Comparison of ENCODE assay signal across 29 mouse cellular contexts in genomic region chr9:74988893-74989460, GRCm38 (mm10). TPM values are rescaled to one million over a fixed set of nuclear protein-coding genes. Genes with fewer than 3 reads are reported as not detected.
DNase-seq lines count a peak whose midpoint lies in the region; ATAC-seq and TF ChIP-seq lines count a peak whose summit lies in the region.
"Had no signal": no experiment of that assay in that cellular context is flagged by ENCODE, and none has a peak within 500 bp of the region (broad histone marks: within the 10 kb centered on the region; RNA-seq: fewer than 3 reads in every experiment).

No protein-coding gene starts in this region.

- no peak overlapping the region for H3K4me3 ChIP-seq in bone marrow macrophage, adult 2 months (ENCODE audit: insufficient read depth, low read length)
- H3K4me3 ChIP-seq in midbrain, embryonic 13.5 days (replicated peaks): no peak overlapping the region
- H3K4me3 ChIP-seq: hindbrain, embryonic 12.5 days; intestine, embryonic 15.5 days; midbrain, embryonic 10.5 days; myocyte; neural tube, embryonic 12.5 days had no signal

- no peaks in the 10 kb centered on the region for H3K9me3 ChIP-seq in midbrain, embryonic 13.5 days
- H3K9me3 ChIP-seq: hindbrain, embryonic 12.5 days; intestine, embryonic 15.5 days; midbrain, embryonic 10.5 days; neural tube, embryonic 12.5 days had no signal

- 86% methylated on average over 7 of the region's 7 CpGs for WGBS in midbrain, embryonic 13.5 days

- intact Hi-C loops in heart, postnatal 14 days (cut with DNase I): no loop called here

- peak; percentile 75 for DNase-seq in adrenal gland, adult 2 months
- DNase-seq in adrenal gland, adult 8-10 months: no peak
- peak; percentile 93 for DNase-seq in heart, adult 11 months
- no peak for DNase-seq in heart, postnatal 14 days
- peak; percentile 15 for DNase-seq in 3T3-L1 (ENCODE audit: low read depth, low spot score)
- DNase-seq in cerebellum, postnatal 25 days: no peak
- DNase-seq: cerebellum, adult 18-20 months; cerebellum, postnatal 10 days; gastrocnemius, postnatal 36 days; heart, postnatal 36 days; kidney, adult 2 months; kidney, postnatal 36 days; layer of hippocampus, postnatal 36 days; left cerebral cortex, postnatal 4 days; lung, adult 2 months; lung, postnatal 10 days; right cerebral cortex, adult 18-20 months; spleen, adult 18-20 months; thymus, adult 2 months had no signal

- no peak overlapping the region for H3K4me2 ChIP-seq in midbrain, embryonic 13.5 days (replicated peaks)
- H3K4me2 ChIP-seq: hindbrain, embryonic 12.5 days; intestine, embryonic 15.5 days; neural tube, embryonic 12.5 days had no signal

- no peak overlapping the region for H3K9ac ChIP-seq in midbrain, embryonic 13.5 days (replicated peaks)
- H3K9ac ChIP-seq: hindbrain, embryonic 12.5 days; intestine, embryonic 15.5 days; liver, embryonic 14.5 days; neural tube, embryonic 12.5 days had no signal

- H3K27me3 ChIP-seq in midbrain, embryonic 13.5 days: no peaks in the 10 kb centered on the region
- H3K27me3 ChIP-seq: hindbrain, embryonic 12.5 days; intestine, embryonic 15.5 days; neural tube, embryonic 12.5 days had no signal

- peak overlapping the region; percentile 87 for H3K27ac ChIP-seq in bone marrow macrophage, adult 2 months (ENCODE audit: insufficient read depth, low read depth, low read length)
- no peak overlapping the region for H3K27ac ChIP-seq in midbrain, embryonic 13.5 days
- H3K27ac ChIP-seq: hindbrain, embryonic 12.5 days; hindbrain, postnatal 0 days; intestine, embryonic 15.5 days; liver, embryonic 14.5 days; midbrain, embryonic 10.5 days; neural tube, embryonic 12.5 days had no signal

- H3K36me3 ChIP-seq in midbrain, embryonic 13.5 days: no peaks in the 10 kb centered on the region
- H3K36me3 ChIP-seq: hindbrain, embryonic 12.5 days; intestine, embryonic 15.5 days; midbrain, embryonic 10.5 days; neural tube, embryonic 12.5 days had no signal

- TF ChIP-seq CTCF in bone marrow macrophage, adult 2 months (IDR thresholded peaks at IDR 0.05; ENCODE audit: low read depth, low read length): no peak

- no peak for TF ChIP-seq POLR2A in bone marrow macrophage, adult 2 months (IDR thresholded peaks at IDR 0.05; ENCODE audit: borderline replicate concordance, low read depth, low read length)

- peaks cover 30% of the 10 kb centered on the region for H3K4me1 ChIP-seq in bone marrow macrophage, adult 2 months (ENCODE audit: control insufficient read depth, insufficient read depth, low read length)
- H3K4me1 ChIP-seq in midbrain, embryonic 13.5 days (replicated peaks): peaks cover 11% of the 10 kb centered on the region; the same call in 1 of the 2 replicates
- H3K4me1 ChIP-seq: intestine, embryonic 15.5 days; neural tube, embryonic 12.5 days had no signal

- no peak for ATAC-seq in midbrain, embryonic 13.5 days
- ATAC-seq: forebrain, embryonic 14.5 days; hindbrain, postnatal 0 days; intestine, embryonic 15.5 days had no signal

RNA-seq across cellular contexts. Expression of gene Fam214a, which starts 36.3 kb away (rescaled TPM):
- 10 to 100 TPM; 80.1 to 86.7 TPM for total RNA-seq in adrenal gland, adult 2 months (2021)
- polyA plus RNA-seq in adrenal gland, adult 2 months (2012; rRNA removed): 16.7 and 21.1 TPM in 2 replicates
- total RNA-seq in adrenal gland, adult 8-10 months (2022): 100 to 1,000 TPM in 2 of 4 experiments, 10 to 100 TPM in 2; 90.3 to 132 (median 108) TPM
- 10 to 100 TPM; 26.7 to 36.3 TPM for total RNA-seq in heart, postnatal 14 days (2021)
- polyA plus RNA-seq in bone marrow macrophage, adult 2 months (2012; ENCODE audit: insufficient read depth, insufficient read length, missing spikeins): 43.2 and 48.3 TPM in 2 replicates
- polyA plus RNA-seq in midbrain, embryonic 13.5 days (2015; fragmentation: Nextera tagmentation; extraction: Ambion mirVana): 31.3 TPM in 2 replicates

RNA-seq across cellular contexts. Expression of gene Arpp19, which starts 48.4 kb away (rescaled TPM):
- 100 to 1,000 TPM; 301 to 321 TPM for total RNA-seq in adrenal gland, adult 2 months (2021)
- polyA plus RNA-seq in adrenal gland, adult 2 months (2012; rRNA removed): 5.1 and 5.5 TPM in 2 replicates
- 100 to 1,000 TPM; 195 to 332 (median 231) TPM for total RNA-seq in adrenal gland, adult 8-10 months (2022)
- total RNA-seq in heart, postnatal 14 days (2021): 100 to 1,000 TPM; 134 to 143 TPM
- 176 and 183 TPM in 2 replicates for polyA plus RNA-seq in bone marrow macrophage, adult 2 months (2012; ENCODE audit: insufficient read depth, insufficient read length, missing spikeins)
- polyA plus RNA-seq in midbrain, embryonic 13.5 days (2015; fragmentation: Nextera tagmentation; extraction: Ambion mirVana): 236 and 245 TPM in 2 replicates

Comparison
In these comparisons a context has a peak if more than half of its experiments do, and no peak if none do; other contexts are left out.
1. DNase-seq: peak in adrenal gland, adult 2 months (single experiment), heart, adult 11 months (single experiment) and 3T3-L1 (single experiment); none in adrenal gland, adult 8-10 months (single experiment), heart, postnatal 14 days (0 of 2) and cerebellum, postnatal 25 days (0 of 2).